Mouse (Mus musculus) spleen, postnatal 36 days (tissue): ENCODE results near the gene Fcamr.

Source experiments
- DNase-seq, 2 experiments: peaks; one replicate each; pipeline ENCODE4 v3.0.0; 2022; ENCODE audit warnings: low spot score in 2 of 2, mixed read lengths in 1 of 2

Fcamr gene

GRCm38 (mm10) chr1:130800602-130801001, at the start of gene Fcamr:
Gene Fcamr, plus strand, starts transcription at chr1:130800902.
- DNase-seq, result no peak

GRCm38 (mm10) chr1:130759689-130760088, 41.0 kb upstream of the Fcamr start:
- DNase-seq, result no peak

- no peak for DNase-seq
These were observed 39.1 kb upstream of the Fcamr start for GRCm38 (mm10) chr1:130761597-130761996.

GRCm38 (mm10) chr1:130762045-130762760, 38.5 kb upstream of the Fcamr start:
- no peak for DNase-seq

GRCm38 (mm10) chr1:130764027-130764461, 36.7 kb upstream of the Fcamr start:
- DNase-seq, result no peak

- DNase-seq, result no peak
These were observed 33.6 kb upstream of the Fcamr start for GRCm38 (mm10) chr1:130767066-130767465.

- no peak for DNase-seq
These were observed 30.8 kb upstream of the Fcamr start for GRCm38 (mm10) chr1:130769925-130770324.

- DNase-seq, result no peak
These were observed 30.2 kb upstream of the Fcamr start for GRCm38 (mm10) chr1:130770487-130770886.

- no peak for DNase-seq
These were observed 29.7 kb upstream of the Fcamr start for GRCm38 (mm10) chr1:130770981-130771494.

- no peak for DNase-seq
These were observed 25.5 kb upstream of the Fcamr start for GRCm38 (mm10) chr1:130775234-130775633.

- no peak for DNase-seq
These were observed 24.9 kb upstream of the Fcamr start for GRCm38 (mm10) chr1:130775691-130776331.

- DNase-seq, result no peak
These were observed 24.1 kb upstream of the Fcamr start for GRCm38 (mm10) chr1:130776645-130777044.

GRCm38 (mm10) chr1:130779867-130780266, 20.8 kb upstream of the Fcamr start:
- DNase-seq, result no peak

- DNase-seq, result peak; percentile 30 to 32
These were observed 16.6 kb upstream of the Fcamr start for GRCm38 (mm10) chr1:130784054-130784453.

- DNase-seq, result no peak
These were observed 13.7 kb upstream of the Fcamr start for GRCm38 (mm10) chr1:130787001-130787400.

- DNase-seq, result no peak
These were observed 10.9 kb upstream of the Fcamr start for GRCm38 (mm10) chr1:130789512-130790451.

GRCm38 (mm10) chr1:130795331-130795730, 5.4 kb upstream of the Fcamr start:
- no peak for DNase-seq

- DNase-seq, result peak; percentile 54 to 68
These were observed 3.6 kb upstream of the Fcamr start for GRCm38 (mm10) chr1:130796967-130797684.

GRCm38 (mm10) chr1:130798037-130798436, 2.7 kb upstream of the Fcamr start:
- no peak for DNase-seq

- DNase-seq, result no peak
These were observed 2.2 kb upstream of the Fcamr start for GRCm38 (mm10) chr1:130798551-130798950.

GRCm38 (mm10) chr1:130799399-130799798, 1.3 kb upstream of the Fcamr start:
- DNase-seq, result peak in 1 of 2 experiments; percentile 23
